Mouse (Mus musculus): ENCODE data around the gene Ankrd52. TPM values are rescaled to one million over a fixed set of nuclear protein-coding genes. Genes with fewer than 3 reads are reported as not detected.
A peak's percentile ranks its signal among the peaks of the same experiment; 100 is the strongest.

The Ankrd52 gene
- total RNA-seq, 2 experiments from 2014 or later, result 65.1 to 68.9 TPM

- DNase-seq (ENCODE audit: low spot score in 2 of 2), result no peak
- intact Hi-C loops (cut with DNase I), result no loop called here
Observed at GRCm38 (mm10) chr10:128396017-128396673, 19.2 kb downstream of the Ankrd52 start.

GRCm38 (mm10) chr10:128396716-128397264 is 19.9 kb downstream of the Ankrd52 start:
- intact Hi-C loops (cut with DNase I), result no loop called here
- no peak for DNase-seq (ENCODE audit: low spot score in 2 of 2)

- intact Hi-C loops (cut with DNase I), result no loop called here
- DNase-seq (ENCODE audit: low spot score in 2 of 2), result no peak
Observed at GRCm38 (mm10) chr10:128397466-128397865, 20.6 kb downstream of the Ankrd52 start.

GRCm38 (mm10) chr10:128400338-128400737 is 23.4 kb downstream of the Ankrd52 start:
- DNase-seq (ENCODE audit: low spot score in 2 of 2), result no peak
- intact Hi-C loops (cut with DNase I), result no loop called here

- intact Hi-C loops (cut with DNase I), result no loop called here
- no peak for DNase-seq (ENCODE audit: low spot score in 2 of 2)
Observed at GRCm38 (mm10) chr10:128401056-128401455, 24.1 kb downstream of the Ankrd52 start, which contains the start of gene Slc39a5. Slc39a5 (minus strand) TSS chr10:128401229.

GRCm38 (mm10) chr10:128401638-128402037 is 24.7 kb downstream of the Ankrd52 start:
- intact Hi-C loops (cut with DNase I), result no loop called here
- no peak for DNase-seq (ENCODE audit: low spot score in 2 of 2)

GRCm38 (mm10) chr10:128403931-128404330 is 27.0 kb downstream of the Ankrd52 start:
- no peak for DNase-seq (ENCODE audit: low spot score in 2 of 2)
- intact Hi-C loops (cut with DNase I), result no loop called here

GRCm38 (mm10) chr10:128408591-128409535 is 31.9 kb downstream of the Ankrd52 start:
- intact Hi-C loops (cut with DNase I), result loop anchor here (1.0 to 2.0 kb wide), 3 partner anchors 40 to 72 kb away; partner anchors contain the start of genes Coq10a and Cs
- peak; percentile 64 for DNase-seq (ENCODE audit: low spot score in 2 of 2)

- intact Hi-C loops (cut with DNase I), result loop anchor here (1.0 to 2.0 kb wide), 4 partner anchors 33 to 73 kb away; partner anchors contain the start of genes Ankrd52, Coq10a and Cs
- DNase-seq (ENCODE audit: low spot score in 2 of 2), result peak; percentile 96 to 99
Observed at GRCm38 (mm10) chr10:128409692-128410559, 33.0 kb downstream of the Ankrd52 start.

- intact Hi-C loops (cut with DNase I), result loop anchor here (2.0 kb wide), 1 partner anchor 34 kb away; the partner anchor contains the start of gene Ankrd52
- no peak for DNase-seq (ENCODE audit: low spot score in 2 of 2)
Observed at GRCm38 (mm10) chr10:128410560-128410845, 33.6 kb downstream of the Ankrd52 start.

- intact Hi-C loops (cut with DNase I), result loop anchor here (2.0 kb wide), 1 partner anchor 35 kb away; the partner anchor contains the start of gene Ankrd52
Observed at GRCm38 (mm10) chr10:128411211-128412054, 34.5 kb downstream of the Ankrd52 start, which contains the start of the genes Nabp2 and Rnf41. Nabp2 (minus strand) TSS chr10:128411492. Rnf41 (plus strand) TSS chr10:128411657.

GRCm38 (mm10) chr10:128412055-128412381 is 35.1 kb downstream of the Ankrd52 start:
- peak in 1 of 2 experiments; percentile 39 for DNase-seq (ENCODE audit: low spot score in 2 of 2)
- intact Hi-C loops (cut with DNase I), result no loop called here

More at GRCm38 (mm10) chr10:128411211-128412054, 34.5 kb downstream of the Ankrd52 start, which contains the start of the genes Nabp2 and Rnf41:
- DNase-seq (ENCODE audit: low spot score in 2 of 2), result peak; percentile 97

- intact Hi-C loops (cut with DNase I), result no loop called here
- DNase-seq (ENCODE audit: low spot score in 2 of 2), result no peak
Observed at GRCm38 (mm10) chr10:128412558-128412957, 35.6 kb downstream of the Ankrd52 start.

- intact Hi-C loops (cut with DNase I), result no loop called here
- DNase-seq (ENCODE audit: low spot score in 2 of 2), result no peak
Observed at GRCm38 (mm10) chr10:128413076-128413475, 36.2 kb downstream of the Ankrd52 start.

GRCm38 (mm10) chr10:128414848-128415247 is 37.9 kb downstream of the Ankrd52 start:
- DNase-seq (ENCODE audit: low spot score in 2 of 2), result no peak
- intact Hi-C loops (cut with DNase I), result no loop called here

GRCm38 (mm10) chr10:128422426-128422825 is 45.5 kb downstream of the Ankrd52 start:
- intact Hi-C loops (cut with DNase I), result no loop called here
- DNase-seq (ENCODE audit: low spot score in 2 of 2), result no peak

GRCm38 (mm10) chr10:128424604-128425003 is 47.7 kb downstream of the Ankrd52 start:
- DNase-seq (ENCODE audit: low spot score in 2 of 2), result no peak
- intact Hi-C loops (cut with DNase I), result no loop called here

- intact Hi-C loops (cut with DNase I), result no loop called here
- no peak for DNase-seq (ENCODE audit: low spot score in 2 of 2)
Observed at GRCm38 (mm10) chr10:128425260-128425659, 48.3 kb downstream of the Ankrd52 start.

Measured in left cerebral cortex, postnatal 25 days (tissue).